Mouse (Mus musculus) C2C12 (cell line): ENCODE results near the gene Ccs.

Experiments used
- CEBPB ChIP-seq: IDR thresholded peaks from one replicate; pipeline ENCODE4 v1.6.1; 2011; ENCODE audit warnings: low read depth, mild to moderate bottlenecking, control low read depth, moderate library complexity
- CTCF ChIP-seq: IDR thresholded peaks from one replicate; pipeline ENCODE4 v1.5.1; 2011; ENCODE audit not compliant: control insufficient read depth, insufficient read depth, insufficient read length
- MAX ChIP-seq: IDR thresholded peaks from one replicate; pipeline ENCODE4 v1.6.1; 2011; ENCODE audit warnings: mild to moderate bottlenecking, control low read depth
- MYOG ChIP-seq: IDR thresholded peaks from one replicate; pipeline ENCODE4 v1.6.1; 2011; ENCODE audit not compliant: control insufficient read depth, insufficient read length; ENCODE audit errors: extremely low read depth
- USF1 ChIP-seq: IDR thresholded peaks from one replicate; pipeline ENCODE4 v1.6.1; 2011; ENCODE audit warnings: low read depth, mild to moderate bottlenecking, control low read depth, moderate library complexity

DNA sequence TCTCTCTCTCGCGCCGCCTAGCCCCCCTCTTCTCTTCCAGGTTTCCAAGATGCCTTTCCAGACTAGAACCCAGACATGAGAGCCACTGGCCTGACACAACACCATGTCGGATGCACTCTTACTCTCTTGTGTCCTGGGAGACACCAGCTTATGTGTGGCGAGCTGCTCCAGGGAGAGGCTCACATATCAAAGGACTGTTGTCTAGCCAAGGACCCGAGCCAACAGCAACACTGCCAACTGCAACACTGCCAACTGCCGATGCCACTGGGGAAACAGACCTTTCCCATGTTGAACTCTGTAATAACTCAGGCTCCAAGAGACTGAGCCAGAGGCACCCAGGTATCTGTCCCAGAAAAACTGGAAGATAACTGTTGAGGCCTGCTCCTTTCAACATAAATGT is 10.0 kb downstream of the Ccs start:
- TF ChIP-seq USF1 (no peak), CTCF (no peak), CEBPB (no peak), MAX (no peak), MYOG (no peak)
